Mouse (Mus musculus): Measurements from ENCODE around the gene Prr36.
A peak's percentile ranks its signal among the peaks of the same experiment; 100 is the strongest.

The Prr36 gene

GRCm38 (mm10) chr8:4239193-4239890 lies 22.1 kb upstream of the Prr36 start:
- DNase-seq (ENCODE audit: low spot score): no peak

- DNase-seq (ENCODE audit: low spot score): peak; percentile 100
Observed at GRCm38 (mm10) chr8:4238434-4239192, 21.4 kb upstream of the Prr36 start, which contains the start of the genes Map2k7 and Gm49320. Map2k7 (plus strand) TSS chr8:4238740. Gm49320 (plus strand) TSS chr8:4238865.

GRCm38 (mm10) chr8:4237814-4238433 lies 20.7 kb upstream of the Prr36 start:
- no peak for DNase-seq (ENCODE audit: low spot score)

- no peak for DNase-seq (ENCODE audit: low spot score)
Observed at GRCm38 (mm10) chr8:4230612-4231351, 13.5 kb upstream of the Prr36 start.

- DNase-seq (ENCODE audit: low spot score): no peak
Observed at GRCm38 (mm10) chr8:4229784-4230183, 12.5 kb upstream of the Prr36 start.

- no peak for DNase-seq (ENCODE audit: low spot score)
Observed at GRCm38 (mm10) chr8:4227919-4228318, 10.7 kb upstream of the Prr36 start.

- no peak for DNase-seq (ENCODE audit: low spot score)
Observed at GRCm38 (mm10) chr8:4226739-4227347, 9.6 kb upstream of the Prr36 start, which contains the start of gene Lrrc8e. Lrrc8e (plus strand) TSS chr8:4226827.

- DNase-seq (ENCODE audit: low spot score): no peak
Observed at GRCm38 (mm10) chr8:4226323-4226722, 9.1 kb upstream of the Prr36 start.

GRCm38 (mm10) chr8:4222059-4222458 lies 4.8 kb upstream of the Prr36 start:
- no peak for DNase-seq (ENCODE audit: low spot score)

- no peak for DNase-seq (ENCODE audit: low spot score)
Observed at GRCm38 (mm10) chr8:4219617-4220016, 2.4 kb upstream of the Prr36 start.

GRCm38 (mm10) chr8:4216296-4216695 lies 963 bp downstream of the Prr36 start:
- DNase-seq (ENCODE audit: low spot score): peak; percentile 17

GRCm38 (mm10) chr8:4214006-4214980 lies 3.0 kb downstream of the Prr36 start:
- peak; percentile 63 for DNase-seq (ENCODE audit: low spot score)

- DNase-seq (ENCODE audit: low spot score): peak; percentile 59
Observed at GRCm38 (mm10) chr8:4213210-4214005, 3.9 kb downstream of the Prr36 start.

GRCm38 (mm10) chr8:4212809-4213209 lies 4.5 kb downstream of the Prr36 start:
- no peak for DNase-seq (ENCODE audit: low spot score)

- DNase-seq (ENCODE audit: low spot score): no peak
Observed at GRCm38 (mm10) chr8:4211097-4211496, 6.2 kb downstream of the Prr36 start.

- DNase-seq (ENCODE audit: low spot score): no peak
Observed at GRCm38 (mm10) chr8:4207016-4207350, 10.3 kb downstream of the Prr36 start.

- peak; percentile 24 for DNase-seq (ENCODE audit: low spot score)
Observed at GRCm38 (mm10) chr8:4206182-4207015, 10.9 kb downstream of the Prr36 start.

- no peak for DNase-seq (ENCODE audit: low spot score)
Observed at GRCm38 (mm10) chr8:4205246-4206123, 11.8 kb downstream of the Prr36 start.
